Mouse (Mus musculus) CH12.LX (cell line): ENCODE results near the gene Cpeb3. TPM values are rescaled to one million over a fixed set of nuclear protein-coding genes. Genes with fewer than 3 reads are reported as not detected.
"Not testable (repeated sequence)": the region's sequence is repeated elsewhere in the genome, so short reads cannot be mapped to it uniquely, and the experiment has no call there.

ENCODE experiments used
- DNase-seq: peaks from one replicate; pipeline ENCODE4 v3.0.0-alpha.2; 2013; ENCODE audit errors: extremely low read depth
- H3K27ac ChIP-seq: 2 replicates; pipeline ENCODE4 v1.5.1; 2012; ENCODE audit warnings: low read depth, mild to moderate bottlenecking, control low read depth, moderate library complexity; ENCODE audit not compliant: insufficient read depth
- H3K27me3 ChIP-seq: replicated peaks from 2 replicates; pipeline ENCODE3; 2012; ENCODE audit warnings: inconsistent platforms
- H3K36me3 ChIP-seq, 2 experiments: replicated peaks in 1 of 2; 2 replicates each; pipeline versions ENCODE3 to v1.6.1; 2012; ENCODE audit warnings: inconsistent platforms in 1 of 2, low read length in 1 of 2, mild to moderate bottlenecking in 1 of 2, mixed read lengths in 1 of 2, moderate library complexity in 1 of 2; ENCODE audit not compliant: control insufficient read depth in 1 of 2, insufficient read depth in 1 of 2
- H3K4me1 ChIP-seq, 2 experiments: 2 replicates each; pipeline ENCODE4 v1.6.1; 2012; ENCODE audit warnings: inconsistent platforms in 1 of 2, moderate library complexity in 1 of 2; ENCODE audit not compliant: insufficient read depth in 2 of 2, control insufficient read depth in 1 of 2
- H3K4me2 ChIP-seq: 2 replicates; pipeline ENCODE4 v1.6.1; 2012; ENCODE audit warnings: low read depth, mild to moderate bottlenecking, control low read depth; ENCODE audit not compliant: poor library complexity, insufficient read depth, severe bottlenecking
- H3K4me3 ChIP-seq, 3 experiments: fragments of 150-350 bp in 1 of 3; sonication (generic) in 1 of 3; replicated peaks in 1 of 3; 2 replicates each; pipeline versions ENCODE3 to v1.5.1; 2011 to 2012; ENCODE audit warnings: low read depth in 2 of 3, low read length in 2 of 3, mild to moderate bottlenecking in 2 of 3, moderate library complexity in 2 of 3, control low read depth in 1 of 3, improper control_type of control experiment in 1 of 3, inconsistent platforms in 1 of 3, mixed read lengths in 1 of 3; ENCODE audit not compliant: poor library complexity in 1 of 3
- H3K79me2 ChIP-seq: replicated peaks from 2 replicates; pipeline ENCODE4 v1.6.1; 2012; ENCODE audit warnings: mild to moderate bottlenecking, moderate library complexity; ENCODE audit not compliant: control insufficient read depth, poor library complexity, insufficient read depth, severe bottlenecking; ENCODE audit errors: extremely low read depth
- H3K9ac ChIP-seq: 2 replicates; pipeline ENCODE4 v1.6.1; 2012; ENCODE audit warnings: low read depth, mild to moderate bottlenecking, control low read depth, moderate library complexity; ENCODE audit not compliant: insufficient read depth
- H3K9me3 ChIP-seq: replicated peaks from 2 replicates; pipeline ENCODE3; 2012; ENCODE audit warnings: low read length, inconsistent platforms, mixed read lengths
- BHLHE40 ChIP-seq: IDR thresholded peaks from 2 replicates; pipeline ENCODE4 v1.6.1; 2011; ENCODE audit warnings: mild to moderate bottlenecking, low read depth, low read length, improper control_type of control experiment
- CHD1 ChIP-seq: IDR thresholded peaks from 2 replicates; pipeline ENCODE4 v1.6.1; 2012; ENCODE audit warnings: low read depth, low read length, improper control_type of control experiment, inconsistent platforms
- CHD2 ChIP-seq: IDR thresholded peaks from 2 replicates; pipeline ENCODE4 v1.6.1; 2011; ENCODE audit warnings: low read length, improper control_type of control experiment
- CTCF ChIP-seq, 2 experiments: IDR thresholded peaks in 1 of 2; conservative IDR thresholded peaks in 1 of 2; 2 replicates each; pipeline ENCODE4 v1.5.1; 2011 to 2012; ENCODE audit warnings: low read depth in 2 of 2, low read length in 2 of 2, improper control_type of control experiment in 1 of 2, inconsistent platforms in 1 of 2, mild to moderate bottlenecking in 1 of 2, moderate library complexity in 1 of 2
- ELF1 ChIP-seq: IDR thresholded peaks from 2 replicates; pipeline ENCODE4 v1.6.1; 2014; ENCODE audit warnings: low read depth, mild to moderate bottlenecking, inconsistent platforms, low read length, improper control_type of control experiment
- GABPA ChIP-seq: IDR thresholded peaks from 2 replicates; pipeline ENCODE4 v1.6.1; 2012; ENCODE audit warnings: low read depth, low read length, improper control_type of control experiment, inconsistent platforms; ENCODE audit not compliant: insufficient replicate concordance
- JUND ChIP-seq: conservative IDR thresholded peaks from 2 replicates; pipeline ENCODE4 v1.6.1; 2011; ENCODE audit warnings: low read depth, low read length, improper control_type of control experiment
- MAX ChIP-seq: IDR thresholded peaks from 2 replicates; pipeline ENCODE4 v1.6.1; 2011; ENCODE audit warnings: low read length, improper control_type of control experiment
- NELFE ChIP-seq: IDR thresholded peaks from 2 replicates; pipeline ENCODE4 v1.6.1; 2011; ENCODE audit warnings: low read depth, low read length, improper control_type of control experiment
- SIN3A ChIP-seq: IDR thresholded peaks from 2 replicates; pipeline ENCODE4 v1.6.1; 2012; ENCODE audit warnings: low read length, improper control_type of control experiment, inconsistent platforms
- SMC3 ChIP-seq: IDR thresholded peaks from 2 replicates; pipeline ENCODE4 v1.6.1; 2011; ENCODE audit warnings: low read depth, low read length, improper control_type of control experiment
- ZKSCAN1 ChIP-seq: IDR thresholded peaks from 2 replicates; pipeline ENCODE4 v1.6.1; 2012; ENCODE audit warnings: low read depth, inconsistent platforms, low read length, improper control_type of control experiment, borderline replicate concordance
- ZMIZ1 ChIP-seq: IDR thresholded peaks from 2 replicates; pipeline ENCODE4 v1.6.1; 2012; ENCODE audit warnings: low read depth, mild to moderate bottlenecking, inconsistent platforms, low read length, improper control_type of control experiment
- dilution Hi-C: fragments of 300-500 bp; cut with MboI; formaldehyde crosslinking; loops from 2 replicates; pipeline ENCODE4 v1.14.3; 2020; ENCODE audit warnings: low sequenced_read_pairs; ENCODE audit not compliant: extremely low pct_unique_long_range_greater_than_20kb, extremely low pct_ligation_motif_present
- in situ Hi-C: fragments of 300-500 bp; cut with MboI; formaldehyde crosslinking; loops from 3 replicates; pipeline ENCODE4 v1.14.3; 2019; ENCODE audit warnings: low sequenced_read_pairs, low pct_ligation_motif_present, low pct_unique_long_range_greater_than_20kb, mixed read lengths
- polyA plus RNA-seq: library from polyadenylated mRNA; unstranded; fragments of >175 nt; gene quantifications from 2 replicates; pipeline ENCODE4 v1.2.1, GENCODE M21; 2012; ENCODE audit warnings: low read depth; ENCODE audit not compliant: insufficient read length
- total RNA-seq, 2 experiments: library from RNA; depleted of rRNA; stranded (reverse); fragments of 300-350 nt in 1 of 2; fragments of >200 nt in 1 of 2; gene quantifications; 2 replicates each; pipeline ENCODE4 v1.2.3; 2012 to 2014

Cpeb3 gene
- total and polyA plus RNA-seq, 3 experiments: 1.5 to 3.1 (median 1.5) TPM

GRCm38 (mm10) chr19:37206641-37207302 is 1.6 kb downstream of the Cpeb3 start:
- Histone ChIP-seq H3K79me2 (peaks cover 43% of the 10 kb centered on the region), H3K9me3 (no peaks in the 10 kb centered on the region), H3K36me3 (peaks cover 9 to 17% of the 10 kb centered on the region in 2 experiments), H3K27me3 (peaks cover 12% of the 10 kb centered on the region), H3K4me3 (peak overlapping the region; percentile 49 to 96 (median 90)), H3K9ac (peak overlapping the region; percentile 96), H3K4me2 (peak overlapping the region; percentile 63), H3K4me1 (peaks cover 0 to 15% of the 10 kb centered on the region in 2 experiments; a peak in 3 of 4 replicates), H3K27ac (peak overlapping the region; percentile 87)
- dilution Hi-C loops (no loop called here), in situ Hi-C loops (no loop called here)
- no peak for TF ChIP-seq BHLHE40
- peak; percentile 87 for TF ChIP-seq SIN3A
- TF ChIP-seq MAX: peak; percentile 58; the same call in 1 of the 2 replicates
- no peak for TF ChIP-seq CHD2
- peak; percentile 12 for DNase-seq

- DNase-seq, H3K4me2 ChIP-seq, H3K36me3 ChIP-seq, H3K9me3 ChIP-seq, H3K27ac ChIP-seq, H3K9ac ChIP-seq, in situ Hi-C loops, H3K4me3 ChIP-seq, H3K4me1 ChIP-seq, dilution Hi-C loops: not testable (repeated sequence)
- Histone ChIP-seq H3K79me2 (peaks cover 31% of the 10 kb centered on the region), H3K27me3 (peaks cover 12% of the 10 kb centered on the region)
These were observed 3.2 kb downstream of the Cpeb3 start for GRCm38 (mm10) chr19:37205155-37205554.

GRCm38 (mm10) chr19:37203371-37203770 is 5.0 kb downstream of the Cpeb3 start:
- dilution Hi-C loops: no loop called here
- H3K27ac ChIP-seq: no peak overlapping the region

More at GRCm38 (mm10) chr19:37203371-37203770, 5.0 kb downstream of the Cpeb3 start:
- Histone ChIP-seq H3K9ac (no peak overlapping the region), H3K4me1 (peaks cover 0 to 12% of the 10 kb centered on the region in 2 experiments; a peak in 2 of 4 replicates), H3K9me3 (no peaks in the 10 kb centered on the region), H3K4me3 (no peak overlapping the region)
- in situ Hi-C loops: no loop called here
- TF ChIP-seq CHD2: no peak
- TF ChIP-seq ZMIZ1: no peak
- no peak for TF ChIP-seq ZKSCAN1
- no peak for TF ChIP-seq CTCF (conservative IDR thresholded peaks at IDR 0.05 in 1 of 2, IDR thresholded peaks at IDR 0.05 in 1 of 2; ENCODE audit: low read depth in 2 of 2, low read length in 2 of 2)
- no peak for TF ChIP-seq JUND
- TF ChIP-seq MAX: no peak
- TF ChIP-seq SMC3: no peak
- TF ChIP-seq GABPA: no peak
- TF ChIP-seq ELF1: no peak
- TF ChIP-seq NELFE: no peak
- no peak for TF ChIP-seq CHD1
- TF ChIP-seq, all 38 proteins: peak for 0
- no peak for DNase-seq
- Histone ChIP-seq H3K79me2 (peaks cover 16% of the 10 kb centered on the region), H3K27me3 (peaks cover 12% of the 10 kb centered on the region), H3K4me2 (no peak overlapping the region), H3K36me3 (no peaks in the 10 kb centered on the region)
